Mouse (Mus musculus) midbrain, postnatal 0 days (tissue): ENCODE data around the gene Glyctk. TPM values are rescaled to one million over a fixed set of nuclear protein-coding genes. Genes with fewer than 3 reads are reported as not detected.

ENCODE experiments used
- ATAC-seq: fragments of 200-750 bp; cut with Nextera tagmentation; 2 replicates; pipeline ENCODE4 v1.8.0; 2017; ENCODE audit warnings: moderate number of reproducible peaks, mild to moderate bottlenecking, moderate TSS enrichment, moderate library complexity; ENCODE audit not compliant: low FRiP score
- DNase-seq: peaks from one replicate; pipeline ENCODE4 v3.0.0-alpha.2; 2015; ENCODE audit warnings: low spot score
- H3K27ac ChIP-seq: fragments of 300-500 bp; sonication (generic); 2 replicates; pipeline ENCODE4 v1.5.1; 2014; ENCODE audit warnings: low read depth, mild to moderate bottlenecking, low read length, mixed read lengths
- H3K27me3 ChIP-seq: fragments of 300-500 bp; sonication (generic); 2 replicates; pipeline ENCODE4 v1.6.1; 2014; ENCODE audit warnings: low read length, control low read depth, mixed read lengths; ENCODE audit not compliant: insufficient read depth
- H3K36me3 ChIP-seq: fragments of 300-500 bp; sonication (generic); 2 replicates; pipeline ENCODE4 v1.6.1; 2014; ENCODE audit warnings: low read length, control low read depth, mixed read lengths; ENCODE audit not compliant: insufficient read depth
- H3K4me1 ChIP-seq: fragments of 300-500 bp; sonication (generic); 2 replicates; pipeline ENCODE4 v1.6.1; 2014; ENCODE audit warnings: mild to moderate bottlenecking, control low read depth, antibody characterized with exemption, low read length, mixed read lengths; ENCODE audit not compliant: insufficient read depth
- H3K4me2 ChIP-seq: fragments of 300-500 bp; sonication (generic); 2 replicates; pipeline ENCODE4 v1.6.1; 2014; ENCODE audit warnings: low read depth, mild to moderate bottlenecking, low read length, mixed read lengths; ENCODE audit not compliant: poor library complexity, severe bottlenecking
- H3K4me3 ChIP-seq: fragments of 300-500 bp; sonication (generic); 2 replicates; pipeline ENCODE4 v1.5.1; 2014; ENCODE audit warnings: low read depth, mild to moderate bottlenecking, low read length, moderate library complexity
- H3K9ac ChIP-seq: fragments of 300-500 bp; sonication (generic); replicated peaks from 2 replicates; pipeline ENCODE4 v1.6.1; 2014; ENCODE audit warnings: mild to moderate bottlenecking, low read length, moderate library complexity, mixed read lengths; ENCODE audit not compliant: poor library complexity, severe bottlenecking
- H3K9me3 ChIP-seq: fragments of 300-500 bp; sonication (generic); 2 replicates; pipeline ENCODE4 v1.6.1; 2016; ENCODE audit warnings: low read length, control low read depth
- CTCF ChIP-seq: IDR thresholded peaks from 2 replicates; pipeline ENCODE4 v1.5.1; 2016; ENCODE audit warnings: antibody characterized with exemption, mild to moderate bottlenecking
- WGBS: fragments of 180-500 bp; shearing (Covaris S2); extraction: QIAGEN DNeasy Blood & Tissue Kit; methylation state at CpG from one replicate; pipeline ENCODE4 v1.1.7; 2014; 5-methylcytosine and 5-hydroxymethylcytosine counted together
- polyA plus RNA-seq: library from polyadenylated mRNA; unstranded; fragments of >200 nt; fragmentation: Nextera tagmentation; extraction: Ambion mirVana; gene quantifications from 2 replicates; pipeline ENCODE4 v1.2.1, GENCODE M21; 2015
- total RNA-seq: library from RNA; depleted of rRNA; stranded (reverse); fragments of >200 nt; gene quantifications from 2 replicates; pipeline ENCODE4 v1.2.3, GENCODE M21; 2014

The Glyctk gene
- total and polyA plus RNA-seq, 2 experiments from 2014 or later, result 0.66 to 0.75 TPM

GRCm38 (mm10) chr9:106147851-106148431, 10.0 kb downstream of the Glyctk start:
- Histone ChIP-seq H3K4me1 (peaks cover 17% of the 10 kb centered on the region), H3K4me2 (peak overlapping the region; percentile 83), H3K9ac (peak overlapping the region; percentile 93), H3K4me3 (peak overlapping the region; percentile 76), H3K27me3 (no peaks in the 10 kb centered on the region), H3K27ac (peak overlapping the region; percentile 97), H3K9me3 (no peaks in the 10 kb centered on the region), H3K36me3 (peaks cover 5% of the 10 kb centered on the region)
- ATAC-seq (peak; percentile 54), DNase-seq (peak; percentile 30)
- TF ChIP-seq CTCF, result peak; percentile 36; the same call in 1 of the 2 replicates
- 2% methylated on average over 10 of the region's 10 CpGs for WGBS

DNA sequence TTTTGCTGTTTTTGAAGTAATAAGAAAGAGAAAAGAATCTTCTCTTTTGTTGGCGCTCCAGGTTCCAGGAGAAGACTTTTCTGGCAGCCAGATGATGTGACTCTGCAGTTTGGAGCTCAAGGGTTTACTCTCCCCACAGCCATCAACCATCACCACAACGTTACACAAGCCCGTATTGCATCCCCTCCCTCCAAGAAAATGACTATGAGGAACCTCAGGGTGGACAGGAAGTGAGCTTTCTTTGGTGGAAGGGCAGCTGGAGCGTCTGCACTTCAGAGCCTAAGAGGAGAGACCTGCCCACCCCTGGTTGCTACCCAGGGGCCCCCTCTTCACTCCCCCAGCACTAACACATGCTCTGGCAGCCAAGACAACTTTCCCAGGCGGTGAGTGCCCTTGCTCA, 10.7 kb downstream of the Glyctk start:
- H3K36me3 ChIP-seq, result peaks cover under 1% of the 10 kb centered on the region; the same call in 1 of the 2 replicates
- H3K4me3 ChIP-seq, result peak overlapping the region; percentile 76
- 25% methylated on average over 5 of the region's 5 CpGs for WGBS
- H3K4me2 ChIP-seq, result peak overlapping the region; percentile 83
- TF ChIP-seq CTCF, result no peak
- H3K27ac ChIP-seq, result peak overlapping the region; percentile 97
- H3K27me3 ChIP-seq, result no peaks in the 10 kb centered on the region
- H3K9ac ChIP-seq, result peak overlapping the region; percentile 93
- no peak for DNase-seq
- H3K4me1 ChIP-seq, result peaks cover 17% of the 10 kb centered on the region
- ATAC-seq, result 0 out of 2 replicates have a peak, but pooled peaks have one; percentile 3
- no peaks in the 10 kb centered on the region for H3K9me3 ChIP-seq

- WGBS, result 69% methylated on average over 2 of the region's 2 CpGs
- Histone ChIP-seq H3K9me3 (no peaks in the 10 kb centered on the region), H3K36me3 (no peaks in the 10 kb centered on the region), H3K4me2 (no peak overlapping the region), H3K9ac (no peak overlapping the region), H3K4me3 (no peak overlapping the region), H3K27ac (no peak overlapping the region), H3K27me3 (no peaks in the 10 kb centered on the region), H3K4me1 (peaks cover 17% of the 10 kb centered on the region)
- ATAC-seq, result no peak
- TF ChIP-seq CTCF, result no peak
- DNase-seq, result peak; percentile 27
These were observed 12.4 kb downstream of the Glyctk start for GRCm38 (mm10) chr9:106145582-106145981.

DNA sequence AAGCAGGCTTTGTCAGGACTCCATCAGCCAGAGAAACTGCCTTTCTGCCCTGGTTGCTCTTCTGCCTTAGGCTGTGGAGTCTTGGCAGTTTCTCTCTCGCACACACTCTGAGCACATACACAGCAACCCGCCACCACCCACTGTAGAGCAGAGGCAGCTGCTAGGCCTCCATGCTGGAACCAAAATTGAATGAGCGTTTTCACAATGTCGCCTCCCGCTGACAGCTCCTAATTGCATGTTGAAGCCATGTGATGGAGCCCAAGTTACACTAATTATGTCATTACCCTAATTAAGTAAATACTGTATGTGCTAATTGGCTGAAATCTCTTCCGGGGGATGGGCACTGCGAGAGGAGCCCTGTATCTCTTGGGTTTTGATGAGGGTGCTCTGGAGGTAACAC, 13.8 kb downstream of the Glyctk start:
- Histone ChIP-seq H3K27ac (no peak overlapping the region), H3K4me3 (no peak overlapping the region)

DNA sequence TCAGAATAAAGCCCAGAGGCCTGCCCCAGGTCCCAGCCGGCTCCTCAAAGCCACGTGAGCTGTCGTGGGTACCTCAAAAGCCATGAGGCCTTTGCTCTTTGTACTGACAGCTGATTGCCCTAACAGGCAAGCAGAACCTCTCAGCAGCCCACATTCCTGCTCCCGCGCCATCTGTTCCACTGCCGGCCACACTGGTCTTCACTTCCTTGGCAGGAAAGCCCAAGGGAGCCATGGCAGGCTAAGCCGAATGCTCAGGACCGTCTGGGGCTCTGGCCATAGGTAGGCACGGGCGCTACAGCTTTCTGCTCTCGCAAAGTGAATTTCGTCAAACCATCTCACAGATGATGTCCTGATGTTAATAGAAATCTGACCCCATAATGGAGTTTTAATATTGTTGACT, 16.0 kb downstream of the Glyctk start:
- 0 out of 2 replicates have a peak, but pooled peaks cover 2% of the 10 kb centered on the region for H3K4me1 ChIP-seq
- WGBS, result 56% methylated on average over 12 of the region's 12 CpGs

More for the DNA sequence above, 13.8 kb downstream of the Glyctk start:
- H3K27me3 ChIP-seq, result no peaks in the 10 kb centered on the region
- ATAC-seq, result no peak
- H3K36me3 ChIP-seq, result no peaks in the 10 kb centered on the region
- H3K9ac ChIP-seq, result no peak overlapping the region
- 74% methylated on average over 7 of the region's 7 CpGs for WGBS
- no peak overlapping the region for H3K4me2 ChIP-seq
- no peaks in the 10 kb centered on the region for H3K9me3 ChIP-seq
- peaks cover 8% of the 10 kb centered on the region; the same call in 1 of the 2 replicates for H3K4me1 ChIP-seq
- TF ChIP-seq CTCF, result no peak
- DNase-seq, result peak; percentile 53

GRCm38 (mm10) chr9:106139763-106140162, 18.2 kb downstream of the Glyctk start:
- H3K36me3 ChIP-seq, result no peaks in the 10 kb centered on the region
- H3K9ac ChIP-seq, result no peak overlapping the region
- WGBS, result 45% methylated on average over 10 of the region's 10 CpGs
- no peaks in the 10 kb centered on the region for H3K4me1 ChIP-seq
- no peaks in the 10 kb centered on the region for H3K9me3 ChIP-seq
- no peak overlapping the region for H3K27ac ChIP-seq
- peak; percentile 75 for DNase-seq
- no peak overlapping the region for H3K4me3 ChIP-seq
- no peak for TF ChIP-seq CTCF
- H3K4me2 ChIP-seq, result no peak overlapping the region
- H3K27me3 ChIP-seq, result no peaks in the 10 kb centered on the region
- ATAC-seq, result no peak

More for the DNA sequence above, 16.0 kb downstream of the Glyctk start:
- ATAC-seq, result no peak
- no peak for TF ChIP-seq CTCF
- Histone ChIP-seq H3K27me3 (no peaks in the 10 kb centered on the region), H3K27ac (no peak overlapping the region), H3K9me3 (no peaks in the 10 kb centered on the region), H3K4me2 (no peak overlapping the region), H3K4me3 (no peak overlapping the region), H3K9ac (no peak overlapping the region), H3K36me3 (no peaks in the 10 kb centered on the region)
- peak; percentile 55 for DNase-seq
